Mouse (Mus musculus) limb, embryonic 14.5 days (tissue): ENCODE results near the gene Rps3. TPM values are rescaled to one million over a fixed set of nuclear protein-coding genes. Genes with fewer than 3 reads are reported as not detected.
A peak's percentile ranks its signal among the peaks of the same experiment; 100 is the strongest.

Source experiments
- ATAC-seq: fragments of 200-750 bp; cut with Nextera tagmentation; 2 replicates; pipeline ENCODE4 v1.8.0; 2017; ENCODE audit warnings: low read depth, moderate number of reproducible peaks, moderate TSS enrichment; ENCODE audit not compliant: low FRiP score
- DNase-seq: peaks from one replicate; pipeline ENCODE4 v3.0.0-alpha.2; 2015; ENCODE audit warnings: low spot score
- H3K27ac ChIP-seq: fragments of 300-500 bp; sonication (generic); replicated peaks from 2 replicates; pipeline ENCODE4 v1.5.1; 2014; ENCODE audit warnings: low read depth, mild to moderate bottlenecking, low read length, moderate library complexity, mixed read lengths
- H3K27me3 ChIP-seq: fragments of 300-500 bp; sonication (generic); 2 replicates; pipeline ENCODE4 v1.6.1; 2014; ENCODE audit warnings: low read length, mixed read lengths; ENCODE audit not compliant: control insufficient read depth, insufficient read depth
- H3K36me3 ChIP-seq: fragments of 300-500 bp; sonication (generic); 2 replicates; pipeline ENCODE4 v1.6.1; 2014; ENCODE audit warnings: mild to moderate bottlenecking, low read length, moderate library complexity, mixed read lengths; ENCODE audit not compliant: control insufficient read depth, insufficient read depth
- H3K4me1 ChIP-seq: fragments of 300-500 bp; sonication (generic); 2 replicates; pipeline ENCODE4 v1.6.1; 2014; ENCODE audit warnings: antibody characterized with exemption, low read length, mixed read lengths; ENCODE audit not compliant: control insufficient read depth, insufficient read depth
- H3K4me2 ChIP-seq: fragments of 300-500 bp; sonication (generic); replicated peaks from 2 replicates; pipeline ENCODE4 v1.6.1; 2014; ENCODE audit warnings: low read depth, mild to moderate bottlenecking, low read length, moderate library complexity; ENCODE audit not compliant: severe bottlenecking
- H3K4me3 ChIP-seq: fragments of 300-500 bp; sonication (generic); replicated peaks from 2 replicates; pipeline ENCODE4 v1.5.1; 2014; ENCODE audit warnings: low read length
- H3K9ac ChIP-seq: fragments of 300-500 bp; sonication (generic); 2 replicates; pipeline ENCODE4 v1.6.1; 2014; ENCODE audit warnings: mild to moderate bottlenecking, low read depth, low read length, moderate library complexity; ENCODE audit not compliant: severe bottlenecking
- H3K9me3 ChIP-seq: fragments of 300-500 bp; sonication (generic); 2 replicates; pipeline ENCODE4 v1.6.1; 2016; ENCODE audit warnings: low read length; ENCODE audit not compliant: control insufficient read depth
- POLR2A ChIP-seq: fragments of 200-500 bp; IDR thresholded peaks from 2 replicates; pipeline ENCODE4 v1.8.0; 2012; ENCODE audit warnings: inconsistent platforms, mild to moderate bottlenecking, moderate library complexity, borderline replicate concordance; ENCODE audit not compliant: insufficient read depth, insufficient read length; ENCODE audit errors: extremely low read depth
- WGBS: fragments of 180-500 bp; shearing (Covaris S2); extraction: QIAGEN DNeasy Blood & Tissue Kit; methylation state at CpG from one replicate; pipeline ENCODE4 v1.1.7; 2014; 5-methylcytosine and 5-hydroxymethylcytosine counted together
- polyA plus RNA-seq, 2 experiments: library from polyadenylated mRNA; depleted of rRNA in 1 of 2; stranded (reverse) in 1 of 2; unstranded in 1 of 2; fragments of >200 nt; fragmentation: Nextera tagmentation in 1 of 2; extraction: Ambion mirVana in 1 of 2; gene quantifications; 2 replicates each; pipeline versions ENCODE4 v1.2.1 to v1.2.3; 2012 to 2014

Gene Rps3
- polyA plus RNA-seq, 2 experiments: 945 to 1,221 TPM

DNA sequence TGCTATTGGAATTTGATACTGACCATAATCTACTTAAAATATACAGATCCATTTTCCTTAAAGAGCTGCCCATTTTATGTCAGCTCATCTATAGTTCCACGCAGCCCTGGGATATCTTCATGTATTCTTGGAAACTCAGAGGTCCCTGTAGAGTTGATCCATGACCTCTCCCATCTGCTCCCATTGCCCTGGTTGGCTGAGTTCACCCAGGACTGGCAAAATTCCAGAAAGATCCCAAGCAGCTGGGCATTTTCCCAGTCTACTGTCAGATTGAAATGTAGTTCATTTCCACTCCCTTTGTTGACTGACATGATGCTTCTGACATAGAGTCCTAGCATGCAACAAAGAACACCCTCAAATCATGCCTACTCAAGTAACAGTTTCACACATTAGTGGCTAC, 15.6 kb upstream of the Rps3 start:
- Histone ChIP-seq H3K9me3 (no peaks in the 10 kb centered on the region), H3K4me2 (no peak overlapping the region), H3K4me3 (no peak overlapping the region), H3K27ac (no peak overlapping the region), H3K9ac (no peak overlapping the region), H3K36me3 (no peaks in the 10 kb centered on the region), H3K4me1 (no peaks in the 10 kb centered on the region), H3K27me3 (no peaks in the 10 kb centered on the region)
- TF ChIP-seq POLR2A: no peak
- ATAC-seq (no peak), DNase-seq (no peak)
- 73% methylated on average over 1 of the region's 1 CpGs for WGBS

DNA sequence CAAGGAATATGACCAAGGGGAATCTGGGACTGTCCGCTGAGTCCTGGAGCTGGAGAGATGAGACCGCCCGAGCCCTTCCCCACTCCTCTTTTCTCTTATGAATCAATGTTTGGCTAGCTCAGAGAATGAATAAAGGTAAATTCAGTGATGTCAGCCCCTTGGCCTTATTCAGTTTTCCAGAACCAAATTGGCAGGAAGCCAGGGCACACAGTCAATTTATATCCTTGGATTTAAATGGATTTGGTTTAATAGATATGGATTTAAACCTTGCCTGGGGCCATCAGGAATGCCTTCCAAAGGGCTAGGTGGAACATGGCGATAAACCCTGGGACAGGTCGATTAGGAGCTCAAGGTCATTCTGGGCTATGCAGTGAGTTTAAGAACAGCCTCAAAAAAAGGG, 6.2 kb upstream of the Rps3 start:
- no peaks in the 10 kb centered on the region for H3K27me3 ChIP-seq
- H3K4me1 ChIP-seq: no peaks in the 10 kb centered on the region
- DNase-seq: peak; percentile 64
- ATAC-seq: no peak
- 66% methylated on average over 5 of the region's 5 CpGs for WGBS
- H3K9me3 ChIP-seq: no peaks in the 10 kb centered on the region
- no peak overlapping the region for H3K4me3 ChIP-seq
- no peak for TF ChIP-seq POLR2A
- H3K36me3 ChIP-seq: no peaks in the 10 kb centered on the region
- no peak overlapping the region for H3K4me2 ChIP-seq
- no peak overlapping the region for H3K27ac ChIP-seq
- no peak overlapping the region for H3K9ac ChIP-seq

DNA sequence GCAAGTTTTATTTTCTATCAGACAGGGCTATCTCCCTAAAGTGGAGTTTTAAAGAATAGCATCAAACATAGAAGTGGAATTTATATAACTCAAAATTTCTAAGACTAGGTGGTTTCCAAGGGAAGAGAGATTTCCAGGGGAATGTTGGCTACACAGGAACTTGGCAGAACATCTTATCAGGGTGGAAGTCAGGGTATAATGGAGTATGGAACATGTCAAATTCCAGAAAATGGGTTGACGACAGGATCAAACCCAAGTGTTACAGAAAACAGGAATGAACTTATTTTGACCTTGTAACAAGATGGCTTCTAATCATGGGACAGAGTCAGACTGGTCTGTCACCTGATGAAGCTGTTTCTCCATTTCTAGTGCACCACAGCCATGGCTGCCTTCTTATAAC, 1.1 kb upstream of the Rps3 start:
- no peak overlapping the region for H3K27ac ChIP-seq
- H3K4me2 ChIP-seq: no peak overlapping the region
- no peaks in the 10 kb centered on the region for H3K27me3 ChIP-seq
- DNase-seq: no peak
- no peak overlapping the region for H3K4me3 ChIP-seq
- 86% methylated on average over 1 of the region's 1 CpGs for WGBS
- no peak for TF ChIP-seq POLR2A
- H3K36me3 ChIP-seq: peaks cover 28% of the 10 kb centered on the region
- peaks cover 16% of the 10 kb centered on the region for H3K4me1 ChIP-seq
- no peak overlapping the region for H3K9ac ChIP-seq
- no peak for ATAC-seq
- no peaks in the 10 kb centered on the region for H3K9me3 ChIP-seq

DNA sequence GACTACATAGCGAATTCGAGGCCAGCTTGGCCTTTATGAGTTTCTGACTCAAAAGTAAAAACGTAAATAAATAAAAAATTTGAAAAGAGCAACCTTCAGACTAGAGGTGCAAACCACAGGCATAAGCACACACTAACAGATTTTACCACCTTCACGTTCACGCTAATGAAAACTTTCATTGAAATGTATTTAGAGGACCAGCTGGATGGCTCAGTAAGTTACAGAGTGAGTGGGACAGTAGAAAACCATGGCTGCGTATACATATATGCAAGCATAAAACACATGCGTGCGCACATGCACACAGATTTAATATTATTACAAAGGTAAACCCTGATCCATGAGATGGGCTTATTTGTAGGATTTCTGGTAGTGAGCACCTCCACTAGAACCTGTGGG, 384 bp upstream of the Rps3 start:
- ATAC-seq (no peak), DNase-seq (no peak)
- Histone ChIP-seq H3K9me3 (no peaks in the 10 kb centered on the region), H3K4me1 (peaks cover 16% of the 10 kb centered on the region), H3K4me3 (peak overlapping the region; percentile 89), H3K36me3 (peaks cover 35% of the 10 kb centered on the region), H3K4me2 (peak overlapping the region; percentile 54), H3K9ac (0 out of 2 replicates have a peak overlapping the region, but pooled peaks have one; percentile 95), H3K27me3 (no peaks in the 10 kb centered on the region), H3K27ac (no peak overlapping the region)
- 46% methylated on average over 8 of the region's 8 CpGs for WGBS
- TF ChIP-seq POLR2A: no peak

DNA sequence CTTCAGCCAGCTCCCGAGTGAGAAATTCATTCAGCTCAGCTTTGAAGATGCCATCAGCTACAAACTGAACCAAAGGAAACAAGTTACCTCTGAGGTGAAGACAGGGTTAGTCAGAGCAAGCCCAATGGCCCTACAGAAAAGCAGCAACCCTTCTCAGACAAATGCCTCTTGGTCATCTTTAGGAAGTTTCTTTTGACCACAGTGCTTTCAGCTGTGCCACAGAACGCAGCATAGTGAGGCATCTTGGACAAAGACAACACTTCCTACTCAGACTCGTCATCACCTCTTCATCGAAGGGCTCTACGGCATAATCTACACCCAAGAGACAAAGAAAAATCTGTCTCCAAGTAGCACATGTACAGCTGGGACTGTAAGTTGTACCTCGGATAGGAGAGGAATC, 901 bp downstream of the Rps3 start:
- 3% methylated on average over 6 of the region's 6 CpGs for WGBS
- Histone ChIP-seq H3K9me3 (no peaks in the 10 kb centered on the region), H3K9ac (peak overlapping the region; percentile 95), H3K27me3 (no peaks in the 10 kb centered on the region), H3K27ac (0 out of 2 replicates have a peak overlapping the region, but pooled peaks have one; percentile 84), H3K4me2 (peak overlapping the region; percentile 75), H3K36me3 (peaks cover 48% of the 10 kb centered on the region), H3K4me1 (peaks cover 16% of the 10 kb centered on the region), H3K4me3 (peak overlapping the region; percentile 89)
- ATAC-seq (no peak), DNase-seq (no peak)
- no peak for TF ChIP-seq POLR2A

DNA sequence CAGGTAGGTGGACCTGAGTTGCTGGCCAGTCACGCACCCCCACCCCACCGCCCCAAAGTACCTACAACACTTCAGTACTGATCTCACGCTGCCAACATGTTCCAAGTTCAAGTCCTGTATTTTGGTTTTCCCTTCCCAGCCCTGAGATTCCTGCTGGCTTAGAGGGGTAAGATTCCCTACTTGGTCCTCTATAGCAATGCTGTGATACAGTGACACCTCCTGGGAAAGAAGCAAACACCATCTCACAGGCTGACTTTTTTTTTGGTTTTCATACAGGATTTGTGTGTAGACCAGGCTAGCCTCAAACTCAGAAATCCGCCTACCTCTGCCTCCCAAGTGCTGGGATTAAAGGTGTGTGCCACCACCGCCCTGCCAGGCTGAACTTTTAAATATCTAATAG, 6.3 kb downstream of the Rps3 start:
- Histone ChIP-seq H3K4me2 (no peak overlapping the region), H3K4me1 (peaks cover 13% of the 10 kb centered on the region), H3K27ac (no peak overlapping the region), H3K27me3 (no peaks in the 10 kb centered on the region), H3K9me3 (no peaks in the 10 kb centered on the region), H3K4me3 (no peak overlapping the region), H3K9ac (no peak overlapping the region), H3K36me3 (peaks cover 91% of the 10 kb centered on the region)
- no peak for ATAC-seq
- no peak for DNase-seq
- TF ChIP-seq POLR2A: no peak
- WGBS: 91% methylated on average over 5 of the region's 5 CpGs
